Mouse (Mus musculus) forebrain, embryonic 11.5 days (tissue): Measurements from ENCODE around the gene Sprtn. TPM values are rescaled to one million over a fixed set of nuclear protein-coding genes. Genes with fewer than 3 reads are reported as not detected.

ENCODE experiments used
- ATAC-seq: fragments of 200-750 bp; cut with Nextera tagmentation; replicated peaks from 2 replicates; pipeline ENCODE4 v1.8.0; 2017; ENCODE audit warnings: moderate TSS enrichment; ENCODE audit not compliant: low FRiP score
- DNase-seq: peaks from one replicate; pipeline ENCODE4 v3.0.0-alpha.2; 2017; ENCODE audit warnings: low spot score
- H3K27ac ChIP-seq: fragments of 300-500 bp; sonication (generic); 2 replicates; pipeline ENCODE4 v1.5.1; 2014; ENCODE audit warnings: low read depth, low read length
- H3K27me3 ChIP-seq: fragments of 300-500 bp; sonication (generic); 2 replicates; pipeline ENCODE4 v1.6.1; 2014; ENCODE audit warnings: mild to moderate bottlenecking, low read length, mixed read lengths; ENCODE audit not compliant: control insufficient read depth, insufficient read depth
- H3K36me3 ChIP-seq: fragments of 300-500 bp; sonication (generic); 2 replicates; pipeline ENCODE4 v1.6.1; 2014; ENCODE audit warnings: mild to moderate bottlenecking, low read length, moderate library complexity, mixed read lengths; ENCODE audit not compliant: control insufficient read depth, insufficient read depth
- H3K4me1 ChIP-seq: fragments of 300-500 bp; sonication (generic); replicated peaks from 2 replicates; pipeline ENCODE4 v1.6.1; 2014; ENCODE audit warnings: low read length, mixed read lengths; ENCODE audit not compliant: control insufficient read depth, insufficient read depth
- H3K4me2 ChIP-seq: fragments of 300-500 bp; sonication (generic); 2 replicates; pipeline ENCODE4 v1.6.1; 2014; ENCODE audit warnings: low read depth, mild to moderate bottlenecking, low read length, moderate library complexity, mixed read lengths; ENCODE audit not compliant: severe bottlenecking
- H3K4me3 ChIP-seq: fragments of 300-500 bp; sonication (generic); 2 replicates; pipeline ENCODE4 v1.5.1; 2014; ENCODE audit warnings: low read depth, low read length
- H3K9ac ChIP-seq: fragments of 300-500 bp; sonication (generic); 2 replicates; pipeline ENCODE4 v1.6.1; 2014; ENCODE audit warnings: low read length
- H3K9me3 ChIP-seq: fragments of 300-500 bp; sonication (generic); 2 replicates; pipeline ENCODE4 v1.6.1; 2016; ENCODE audit warnings: low read length, mixed read lengths; ENCODE audit not compliant: control insufficient read depth
- WGBS: fragments of 180-500 bp; shearing (Covaris S2); extraction: QIAGEN DNeasy Blood & Tissue Kit; methylation state at CpG from one replicate; pipeline ENCODE4 v1.1.7; 2014; 5-methylcytosine and 5-hydroxymethylcytosine counted together
- polyA plus RNA-seq: library from polyadenylated mRNA; unstranded; fragments of >200 nt; fragmentation: Nextera tagmentation; extraction: Ambion mirVana; gene quantifications from 2 replicates; pipeline ENCODE4 v1.2.1, GENCODE M21; 2014

Sprtn gene
- polyA plus RNA-seq, 1 experiment from 2014 or later, result 11.1 TPM

- WGBS, result 81% methylated on average over 26 of the region's 26 CpGs
- H3K9ac ChIP-seq, result no peak overlapping the region
- ATAC-seq (no peak), DNase-seq (no peak)
- no peaks in the 10 kb centered on the region for H3K9me3 ChIP-seq
- peak overlapping the region; percentile 92 for H3K4me3 ChIP-seq
- H3K36me3 ChIP-seq, result peaks cover 10% of the 10 kb centered on the region; the same call in 1 of the 2 replicates
- H3K27ac ChIP-seq, result no peak overlapping the region
- H3K4me1 ChIP-seq, result peaks cover 8% of the 10 kb centered on the region
- no peaks in the 10 kb centered on the region for H3K27me3 ChIP-seq
- H3K4me2 ChIP-seq, result peak overlapping the region; percentile 95
These were observed 1.6 kb upstream of the Sprtn start for GRCm38 (mm10) chr8:124896010-124896631.

- Histone ChIP-seq H3K27me3 (no peaks in the 10 kb centered on the region), H3K9ac (peak overlapping the region; percentile 68), H3K4me3 (peak overlapping the region; percentile 92), H3K36me3 (peaks cover 14% of the 10 kb centered on the region; the same call in 1 of the 2 replicates), H3K4me2 (peak overlapping the region; percentile 95), H3K9me3 (no peaks in the 10 kb centered on the region), H3K4me1 (peaks cover 8% of the 10 kb centered on the region), H3K27ac (peak overlapping the region; percentile 68)
- 1% methylated on average over 59 of the region's 60 CpGs for WGBS
- ATAC-seq, result peak; percentile 36
- peak; percentile 86 for DNase-seq
These were observed 877 bp upstream of the Sprtn start for GRCm38 (mm10) chr8:124896632-124897385.

- Histone ChIP-seq H3K27ac (no peak overlapping the region), H3K4me3 (peak overlapping the region; percentile 92), H3K9me3 (no peaks in the 10 kb centered on the region), H3K4me1 (peaks cover 8% of the 10 kb centered on the region), H3K36me3 (peaks cover 20% of the 10 kb centered on the region; the same call in 1 of the 2 replicates), H3K9ac (peak overlapping the region; percentile 68), H3K27me3 (no peaks in the 10 kb centered on the region), H3K4me2 (peak overlapping the region; percentile 95)
- 8% methylated on average over 31 of the region's 31 CpGs for WGBS
- ATAC-seq, result no peak
- no peak for DNase-seq
These were observed 692 bp downstream of the Sprtn start for GRCm38 (mm10) chr8:124898251-124898905.

DNA sequence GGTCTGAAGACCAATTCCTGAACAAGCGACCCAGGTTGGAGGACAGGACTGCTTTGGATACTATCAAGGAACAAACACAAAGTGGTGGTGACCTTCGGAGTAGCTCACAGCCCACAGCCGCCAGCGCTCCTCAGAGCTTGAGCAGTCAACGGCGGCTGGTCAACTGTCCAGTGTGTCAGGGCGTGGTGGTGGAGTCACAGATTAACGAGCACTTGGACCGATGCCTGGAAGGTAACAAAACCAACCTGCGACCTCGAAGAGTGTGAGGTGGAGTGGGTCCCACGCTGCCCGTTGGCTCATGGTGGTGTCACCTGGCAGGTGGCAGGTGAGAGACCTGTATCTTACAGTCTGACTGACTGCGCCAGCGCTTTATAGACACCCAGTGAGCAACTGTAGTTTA is 5.5 kb downstream of the Sprtn start:
- Histone ChIP-seq H3K4me2 (no peak overlapping the region), H3K4me1 (peaks cover 6% of the 10 kb centered on the region), H3K36me3 (peaks cover 14% of the 10 kb centered on the region), H3K9ac (no peak overlapping the region), H3K4me3 (no peak overlapping the region), H3K27ac (no peak overlapping the region), H3K9me3 (no peaks in the 10 kb centered on the region), H3K27me3 (no peaks in the 10 kb centered on the region)
- 94% methylated on average over 15 of the region's 15 CpGs for WGBS
- ATAC-seq (no peak), DNase-seq (no peak)

DNA sequence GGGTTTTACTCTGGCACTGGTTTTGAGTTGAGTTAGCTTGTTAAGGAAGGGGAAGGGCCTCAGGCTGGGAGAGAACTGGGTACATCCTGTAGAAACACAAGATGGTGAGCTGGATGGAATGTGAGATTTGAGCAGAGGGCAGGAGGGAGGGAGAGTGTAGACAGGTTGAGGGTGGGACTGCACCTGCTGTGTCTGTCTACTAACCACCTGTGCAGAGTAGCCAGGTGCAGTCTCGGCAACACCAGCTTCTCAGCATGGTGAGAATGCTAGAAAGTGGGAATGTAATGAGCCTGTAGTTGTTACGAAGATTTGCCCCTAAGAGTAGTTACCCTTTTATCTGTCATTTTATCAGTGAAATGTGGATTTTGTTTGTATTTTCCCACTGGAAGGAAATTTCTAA is 7.8 kb downstream of the Sprtn start:
- no peak overlapping the region for H3K4me2 ChIP-seq
- no peak for ATAC-seq
- no peaks in the 10 kb centered on the region for H3K9me3 ChIP-seq
- H3K36me3 ChIP-seq, result peaks cover 16% of the 10 kb centered on the region
- no peak overlapping the region for H3K4me3 ChIP-seq
- no peak for DNase-seq
- 85% methylated on average over 2 of the region's 2 CpGs for WGBS
- H3K27ac ChIP-seq, result no peak overlapping the region
- no peaks in the 10 kb centered on the region for H3K4me1 ChIP-seq
- no peaks in the 10 kb centered on the region for H3K27me3 ChIP-seq
- H3K9ac ChIP-seq, result no peak overlapping the region

DNA sequence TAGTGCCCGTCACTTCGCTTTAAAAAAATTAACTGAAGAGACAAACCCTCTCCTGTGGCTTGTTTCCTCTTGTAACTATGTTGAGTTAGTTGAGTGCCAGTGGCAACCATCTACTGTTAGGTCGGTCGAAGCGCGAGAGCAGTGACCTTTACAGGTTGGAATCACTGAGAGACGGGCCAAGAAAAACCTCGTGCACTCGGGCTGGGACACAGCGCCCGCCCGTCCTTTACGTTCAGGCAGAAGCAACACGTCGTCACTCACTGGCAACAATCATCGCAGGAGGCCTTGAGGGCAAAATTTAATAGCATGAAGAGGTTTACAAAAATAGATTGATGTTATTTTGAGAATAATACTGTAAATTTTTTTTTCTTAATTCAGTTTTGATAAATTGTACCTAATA is 12.2 kb downstream of the Sprtn start:
- 97% methylated on average over 16 of the region's 16 CpGs for WGBS
- peaks cover 6% of the 10 kb centered on the region for H3K36me3 ChIP-seq
- no peak overlapping the region for H3K9ac ChIP-seq
- H3K4me2 ChIP-seq, result no peak overlapping the region
- H3K27me3 ChIP-seq, result no peaks in the 10 kb centered on the region
- no peaks in the 10 kb centered on the region for H3K9me3 ChIP-seq
- H3K4me1 ChIP-seq, result no peaks in the 10 kb centered on the region
- H3K4me3 ChIP-seq, result no peak overlapping the region
- ATAC-seq (no peak), DNase-seq (no peak)
- no peak overlapping the region for H3K27ac ChIP-seq

DNA sequence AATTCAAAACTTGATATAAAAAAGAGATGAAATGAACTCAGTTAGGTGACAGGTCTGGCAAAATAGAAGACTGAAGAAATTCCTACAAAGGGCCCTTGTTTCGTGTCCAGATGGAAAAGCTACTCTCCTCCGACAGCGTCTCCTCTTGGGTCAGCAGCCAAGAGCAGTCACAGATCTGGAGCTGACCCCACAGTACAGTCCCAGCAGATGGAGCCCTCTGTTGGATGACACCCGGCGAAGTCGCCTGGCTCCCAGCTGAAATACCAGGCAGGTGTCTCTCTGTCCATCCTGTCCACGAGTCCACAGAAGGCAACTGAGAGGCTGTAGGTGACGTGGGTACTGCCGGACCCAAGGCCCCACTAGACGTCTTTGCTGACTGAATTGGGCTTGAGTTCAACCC is 12.7 kb downstream of the Sprtn start:
- H3K4me1 ChIP-seq, result no peaks in the 10 kb centered on the region
- H3K9ac ChIP-seq, result no peak overlapping the region
- no peak overlapping the region for H3K4me2 ChIP-seq
- H3K4me3 ChIP-seq, result no peak overlapping the region
- no peaks in the 10 kb centered on the region for H3K9me3 ChIP-seq
- no peaks in the 10 kb centered on the region for H3K27me3 ChIP-seq
- WGBS, result 90% methylated on average over 10 of the region's 10 CpGs
- no peak for DNase-seq
- no peak overlapping the region for H3K27ac ChIP-seq
- no peak for ATAC-seq
- peaks cover 6% of the 10 kb centered on the region for H3K36me3 ChIP-seq

DNA sequence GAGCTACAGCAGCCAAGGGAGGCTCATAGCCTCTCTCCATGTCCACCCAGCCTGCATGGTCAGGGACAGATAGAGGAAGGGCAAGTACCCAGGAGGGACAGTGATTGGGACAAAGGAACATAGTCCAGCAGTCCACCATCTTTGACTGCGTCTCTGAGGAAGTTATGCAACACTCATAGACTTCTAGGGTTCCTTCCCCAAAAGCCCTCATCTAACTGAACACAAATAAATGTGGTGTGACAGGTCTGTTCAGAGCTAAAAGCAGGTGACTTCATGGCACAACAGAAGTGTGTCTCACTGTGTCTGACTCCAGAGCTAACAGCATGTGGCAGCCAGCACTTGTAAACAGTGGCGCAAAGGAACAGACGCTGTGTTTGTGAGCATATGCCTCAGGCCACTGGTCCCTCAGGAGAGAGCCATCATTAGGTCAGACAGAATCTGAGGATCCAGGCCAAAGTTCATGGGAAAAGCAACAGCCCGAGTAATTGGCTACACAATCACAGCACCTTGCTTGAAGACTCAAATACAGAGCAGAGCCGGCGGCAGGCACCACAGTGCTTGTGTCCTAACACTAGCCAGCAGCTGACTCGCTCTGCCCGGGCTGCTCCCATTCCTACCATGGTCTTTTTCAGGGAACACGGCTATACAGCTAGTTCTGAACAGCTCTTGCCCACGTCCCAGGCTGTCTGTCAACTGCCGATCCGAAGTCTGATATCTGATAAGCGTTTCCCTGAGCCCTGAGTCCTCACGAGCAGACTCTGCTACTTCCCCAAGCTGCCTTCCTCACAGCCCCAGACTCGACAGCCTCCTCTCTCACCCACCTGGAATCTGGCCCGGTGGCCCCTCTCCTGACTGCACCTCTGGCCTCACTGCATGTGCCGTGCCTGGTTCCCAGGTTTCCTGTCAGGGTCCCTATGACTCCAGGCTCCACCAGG is 14.5 kb downstream of the Sprtn start:
- ATAC-seq (no peak), DNase-seq (no peak)
- H3K36me3 ChIP-seq, result peaks cover 6% of the 10 kb centered on the region
- WGBS, result 82% methylated on average over 17 of the region's 17 CpGs
- H3K27ac ChIP-seq, result no peak overlapping the region
- H3K4me3 ChIP-seq, result no peak overlapping the region
- no peaks in the 10 kb centered on the region for H3K9me3 ChIP-seq
- H3K9ac ChIP-seq, result no peak overlapping the region
- H3K4me2 ChIP-seq, result no peak overlapping the region
- H3K4me1 ChIP-seq, result no peaks in the 10 kb centered on the region
- no peaks in the 10 kb centered on the region for H3K27me3 ChIP-seq
